Mouse (Mus musculus) CH12.LX (cell line): ENCODE measurements around the gene Ifi35.

Experiments used
- CTCF ChIP-seq, 2 experiments: IDR thresholded peaks in 1 of 2; conservative IDR thresholded peaks in 1 of 2; 2 replicates each; pipeline ENCODE4 v1.5.1; 2011 to 2012; ENCODE audit warnings: low read depth in 2 of 2, low read length in 2 of 2, improper control_type of control experiment in 1 of 2, inconsistent platforms in 1 of 2, mild to moderate bottlenecking in 1 of 2, moderate library complexity in 1 of 2
- MAFK ChIP-seq: IDR thresholded peaks from 2 replicates; pipeline ENCODE4 v1.6.1; 2011; ENCODE audit warnings: low read length, improper control_type of control experiment; ENCODE audit not compliant: insufficient replicate concordance

DNA sequence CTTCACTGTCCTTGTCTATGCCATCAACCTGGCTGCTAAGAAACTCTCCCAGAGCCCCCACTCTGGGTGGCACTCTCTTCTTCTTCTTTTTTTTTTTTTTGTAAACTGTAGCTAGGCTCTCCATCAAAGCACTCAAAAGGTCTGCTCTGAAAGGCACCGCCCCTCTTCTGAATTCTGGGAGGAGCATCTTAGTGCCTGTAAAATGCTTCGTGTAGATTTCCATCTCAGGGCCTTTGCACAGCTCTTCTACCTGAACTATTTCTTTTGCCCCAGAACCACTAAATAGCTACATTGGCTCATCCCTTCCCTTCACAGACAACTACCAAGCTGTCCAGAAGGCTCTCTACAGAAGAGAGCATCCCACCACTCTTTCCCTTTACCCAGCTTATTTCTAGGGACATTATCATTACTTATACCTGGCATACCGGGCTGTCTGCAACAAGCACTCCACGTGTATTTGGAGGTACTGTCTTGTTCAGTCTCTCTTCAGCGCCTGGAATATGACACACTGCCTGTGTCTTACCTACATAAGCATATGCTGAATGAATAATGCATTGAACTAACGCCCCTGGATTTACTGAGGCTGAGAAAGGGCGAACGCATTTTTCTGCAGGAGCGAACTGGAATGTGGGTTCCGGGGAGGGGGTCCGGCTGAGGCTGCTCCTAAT is 31.6 kb upstream of the Ifi35 start:
- TF ChIP-seq CTCF (conservative IDR thresholded peaks at IDR 0.05 in 1 of 2, IDR thresholded peaks at IDR 0.05 in 1 of 2; ENCODE audit: low read depth in 2 of 2, low read length in 2 of 2), result no peak
- no peak for TF ChIP-seq MAFK
